Mouse (Mus musculus) right cerebral cortex, postnatal 4 days (tissue): ENCODE measurements around the gene Zfp280b.
"Not testable (repeated sequence)": the region's sequence is repeated elsewhere in the genome, so short reads cannot be mapped to it uniquely, and the experiment has no call there.

Experiments used
- DNase-seq: peaks from one replicate; pipeline ENCODE4 v3.0.0-alpha.2; 2022

The Zfp280b gene

GRCm38 (mm10) chr10:76032402-76033118 lies at the start of gene Zfp280b:
TSS of gene Zfp280b (plus strand) at chr10:76032650.
- DNase-seq: peak; percentile 96

- DNase-seq: no peak
Measured at GRCm38 (mm10) chr10:75990430-75991042, 41.9 kb upstream of the Zfp280b start.

GRCm38 (mm10) chr10:75993616-75994240 lies 38.7 kb upstream of the Zfp280b start:
- DNase-seq: no peak

- DNase-seq: not testable (repeated sequence)
Measured at GRCm38 (mm10) chr10:75994531-75995210, 37.8 kb upstream of the Zfp280b start.

- no peak for DNase-seq
Measured at GRCm38 (mm10) chr10:75995463-75995862, 37.0 kb upstream of the Zfp280b start.

GRCm38 (mm10) chr10:75996315-75996714 lies 36.1 kb upstream of the Zfp280b start:
- no peak for DNase-seq

- no peak for DNase-seq
Measured at GRCm38 (mm10) chr10:76001160-76001559, 31.3 kb upstream of the Zfp280b start.

- DNase-seq: no peak
Measured at GRCm38 (mm10) chr10:76002101-76002521, 30.3 kb upstream of the Zfp280b start.

- no peak for DNase-seq
Measured at GRCm38 (mm10) chr10:76002615-76003014, 29.8 kb upstream of the Zfp280b start.

GRCm38 (mm10) chr10:76003221-76003620 lies 29.2 kb upstream of the Zfp280b start:
- no peak for DNase-seq

- no peak for DNase-seq
Measured at GRCm38 (mm10) chr10:76006385-76006784, 26.1 kb upstream of the Zfp280b start.

- no peak for DNase-seq
Measured at GRCm38 (mm10) chr10:76009812-76010211, 22.6 kb upstream of the Zfp280b start.

GRCm38 (mm10) chr10:76012922-76013321 lies 19.5 kb upstream of the Zfp280b start:
- no peak for DNase-seq

GRCm38 (mm10) chr10:76016886-76017285 lies 15.6 kb upstream of the Zfp280b start:
- no peak for DNase-seq

GRCm38 (mm10) chr10:76021728-76022127 lies 10.7 kb upstream of the Zfp280b start:
- no peak for DNase-seq

- no peak for DNase-seq
Measured at GRCm38 (mm10) chr10:76023921-76024320, 8.5 kb upstream of the Zfp280b start.

GRCm38 (mm10) chr10:76025470-76026190 lies 6.8 kb upstream of the Zfp280b start:
- no peak for DNase-seq

- no peak for DNase-seq
Measured at GRCm38 (mm10) chr10:76027127-76028015, 5.1 kb upstream of the Zfp280b start.

- no peak for DNase-seq
Measured at GRCm38 (mm10) chr10:76028016-76028366, 4.5 kb upstream of the Zfp280b start.

- no peak for DNase-seq
Measured at GRCm38 (mm10) chr10:76028396-76028795, 4.1 kb upstream of the Zfp280b start.

- no peak for DNase-seq
Measured at GRCm38 (mm10) chr10:76029276-76029675, 3.2 kb upstream of the Zfp280b start.

- DNase-seq: no peak
Measured at GRCm38 (mm10) chr10:76030496-76030895, 2.0 kb upstream of the Zfp280b start.
